Mouse (Mus musculus) embryo, embryonic 11.5 days (tissue): ENCODE data around the gene Sbno2.

ENCODE experiments used
- DNase-seq: peaks from one replicate; pipeline ENCODE4 v3.0.0-alpha.2; 2012; ENCODE audit warnings: low read depth, low spot score

Sbno2 gene

DNA sequence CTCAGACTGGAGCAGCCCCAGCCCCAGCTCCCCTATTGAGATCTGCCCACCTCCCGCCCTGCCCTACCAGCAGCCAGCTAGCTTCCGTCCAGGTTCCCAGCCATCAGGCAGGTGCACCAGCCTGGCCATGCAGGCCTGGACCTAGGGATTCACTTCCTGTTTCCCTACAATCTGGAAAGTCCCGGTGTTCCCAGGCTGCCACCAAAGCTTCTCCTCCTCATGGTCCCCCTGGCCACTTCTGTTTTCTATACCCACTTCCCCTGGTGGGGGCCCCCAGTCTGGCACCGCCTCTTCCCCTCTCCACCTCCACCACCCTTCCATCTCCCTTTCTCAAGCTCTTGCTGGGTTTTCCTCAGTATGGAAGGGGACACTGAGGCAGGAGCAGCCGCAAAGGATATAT is at the start of gene Sbno2:
Sbno2 (minus strand) TSS at position 112 of the 400 bp plus-strand sequence.
- no peak for DNase-seq

DNA sequence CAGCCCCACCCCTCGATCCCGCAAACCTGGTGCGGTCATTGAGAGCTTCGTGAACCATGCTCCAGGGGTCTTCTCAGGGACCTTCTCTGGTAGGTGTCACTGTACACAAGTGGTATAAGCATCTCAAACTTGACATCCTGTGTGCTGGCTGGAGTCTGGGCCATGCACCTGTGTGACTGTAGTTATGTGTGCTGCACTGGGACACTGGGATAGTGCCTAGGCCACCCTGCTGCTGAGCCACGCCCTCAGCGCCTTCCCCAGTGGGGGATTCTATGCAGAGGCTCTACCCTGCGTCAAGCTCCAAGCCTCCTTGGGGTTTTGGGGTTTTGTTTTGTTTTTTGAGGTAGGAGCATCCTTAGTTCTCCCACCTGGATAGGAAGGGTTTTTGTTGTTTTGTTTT is 49.0 kb upstream of the Sbno2 start:
- DNase-seq: no peak

DNA sequence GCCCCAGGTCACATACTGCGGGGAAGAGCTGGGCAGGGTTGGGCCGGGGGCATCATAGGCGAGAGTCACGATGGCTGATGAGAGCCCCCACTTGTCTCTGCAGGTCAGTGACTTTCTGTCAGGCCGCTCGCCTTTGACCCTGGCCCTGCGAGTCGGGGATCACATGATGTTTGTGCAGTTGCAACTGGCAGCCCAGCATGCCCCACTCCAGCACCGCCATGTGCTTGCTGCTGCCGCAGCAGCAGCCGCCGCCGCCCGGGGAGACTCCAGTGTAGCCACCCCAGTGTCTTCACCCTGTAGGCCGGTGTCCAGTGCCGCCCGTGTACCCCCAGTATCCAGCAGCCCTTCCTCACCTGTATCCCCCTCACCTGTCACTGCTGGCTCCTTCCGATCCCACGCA is 48.3 kb upstream of the Sbno2 start:
- no peak for DNase-seq

DNA sequence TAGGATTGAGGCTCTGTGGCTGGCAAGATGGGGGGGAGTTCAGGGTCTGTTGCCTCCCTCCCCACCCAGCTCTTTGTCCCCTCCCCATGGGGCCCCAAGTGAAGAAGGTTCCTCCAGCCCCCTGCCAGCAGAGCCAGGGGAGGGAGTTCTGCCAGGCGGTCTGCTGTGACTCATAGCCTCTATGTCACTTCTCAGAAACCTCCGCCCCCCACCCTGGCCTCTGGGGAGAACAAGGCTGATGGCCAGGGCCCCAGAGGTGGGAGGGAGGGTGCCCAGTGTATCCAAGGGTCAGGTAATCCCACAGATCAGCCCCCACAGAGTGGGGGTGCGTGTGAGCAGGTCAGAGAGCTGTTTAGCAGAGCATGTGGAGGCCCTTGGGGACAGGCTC is 47.5 kb upstream of the Sbno2 start:
- no peak for DNase-seq

- no peak for DNase-seq
These were observed 46.9 kb upstream of the Sbno2 start for GRCm38 (mm10) chr10:80152071-80152872.

DNA sequence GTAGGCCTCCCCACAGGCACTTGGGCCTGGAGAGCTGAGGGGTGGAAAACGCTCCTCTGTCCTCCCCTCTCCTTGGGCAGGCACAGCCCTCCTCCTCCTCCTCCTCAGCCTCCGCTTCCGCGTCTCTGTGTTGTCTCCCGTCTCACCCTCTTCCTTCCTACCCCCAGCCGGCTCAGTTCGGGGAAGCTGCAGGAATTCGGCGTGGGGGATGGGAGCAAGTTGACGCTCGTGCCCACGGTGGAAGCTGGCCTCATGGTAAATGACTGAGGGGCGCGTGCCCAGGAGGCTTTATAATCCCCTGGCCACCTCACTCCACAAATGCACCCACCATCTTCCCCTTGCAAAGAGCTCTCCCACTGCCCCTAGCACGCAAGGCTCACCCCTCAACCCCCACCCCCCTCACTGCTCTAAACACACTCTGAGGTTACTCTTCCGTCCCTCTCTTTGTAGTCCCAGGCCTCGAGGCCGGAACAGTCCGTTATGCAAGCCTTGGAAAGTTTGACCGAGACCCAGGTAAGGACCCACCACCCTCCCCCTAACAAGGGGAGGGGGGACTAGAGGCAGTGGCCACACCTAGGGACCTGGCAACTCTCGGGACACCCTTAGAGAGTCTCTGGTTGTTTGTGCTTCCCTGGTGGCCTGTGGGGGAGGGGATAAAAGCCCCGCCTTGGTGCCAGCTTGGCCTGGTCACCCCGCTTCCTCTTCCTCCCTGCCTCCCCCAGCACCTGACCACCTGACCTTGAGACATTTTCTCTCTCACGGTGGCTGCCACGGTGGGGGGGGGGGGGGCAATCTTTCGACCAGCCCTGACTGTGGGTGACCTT is 46.1 kb upstream of the Sbno2 start:
- no peak for DNase-seq

- DNase-seq: peak; percentile 77
These were observed 45.1 kb upstream of the Sbno2 start for GRCm38 (mm10) chr10:80150226-80151210.

DNA sequence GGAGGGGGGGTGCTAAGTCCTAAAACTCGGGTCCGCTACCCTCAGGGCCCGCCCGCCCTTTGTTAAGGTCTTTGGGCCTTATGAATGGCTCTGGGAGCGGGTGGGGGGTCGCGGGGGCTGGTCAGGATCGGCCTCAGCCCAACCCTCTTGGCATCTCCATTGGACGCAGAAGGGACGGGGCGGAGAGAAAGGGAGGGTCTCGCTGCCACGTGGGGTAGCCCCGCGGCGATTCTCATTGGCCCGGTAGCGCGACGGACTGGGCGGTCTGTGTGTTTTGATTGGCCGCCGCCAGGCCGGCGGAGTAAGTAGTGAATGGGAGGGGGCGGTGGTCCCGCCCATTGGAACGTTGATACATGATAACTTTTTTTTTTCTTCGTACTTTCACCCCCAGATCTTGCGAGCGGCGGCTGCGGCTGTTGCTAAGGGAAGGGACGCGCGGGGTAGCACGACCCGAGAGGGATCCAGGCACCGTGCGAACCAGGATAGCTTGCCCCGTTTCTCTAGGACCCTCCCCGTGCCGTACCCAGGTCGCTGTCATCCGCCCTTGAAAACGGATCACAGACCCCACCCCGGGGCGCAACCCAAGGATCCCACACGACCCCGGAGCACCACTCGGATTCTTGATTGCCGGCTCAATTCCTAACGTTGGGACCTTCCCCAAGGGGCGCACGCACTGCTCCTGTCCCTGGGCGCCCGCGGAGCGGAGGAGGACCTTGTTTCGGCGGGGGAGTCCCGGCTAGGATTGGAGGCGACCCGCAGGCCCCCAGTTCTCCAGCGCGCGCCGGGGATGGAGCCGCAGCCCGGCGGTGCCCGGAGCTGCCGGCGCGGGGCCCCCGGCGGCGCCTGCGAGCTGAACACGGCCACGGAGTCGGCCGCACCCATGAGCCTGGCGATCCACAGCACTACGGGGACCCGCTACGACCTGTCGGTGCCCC is 44.2 kb upstream of the Sbno2 start:
- DNase-seq: peak; percentile 96

DNA sequence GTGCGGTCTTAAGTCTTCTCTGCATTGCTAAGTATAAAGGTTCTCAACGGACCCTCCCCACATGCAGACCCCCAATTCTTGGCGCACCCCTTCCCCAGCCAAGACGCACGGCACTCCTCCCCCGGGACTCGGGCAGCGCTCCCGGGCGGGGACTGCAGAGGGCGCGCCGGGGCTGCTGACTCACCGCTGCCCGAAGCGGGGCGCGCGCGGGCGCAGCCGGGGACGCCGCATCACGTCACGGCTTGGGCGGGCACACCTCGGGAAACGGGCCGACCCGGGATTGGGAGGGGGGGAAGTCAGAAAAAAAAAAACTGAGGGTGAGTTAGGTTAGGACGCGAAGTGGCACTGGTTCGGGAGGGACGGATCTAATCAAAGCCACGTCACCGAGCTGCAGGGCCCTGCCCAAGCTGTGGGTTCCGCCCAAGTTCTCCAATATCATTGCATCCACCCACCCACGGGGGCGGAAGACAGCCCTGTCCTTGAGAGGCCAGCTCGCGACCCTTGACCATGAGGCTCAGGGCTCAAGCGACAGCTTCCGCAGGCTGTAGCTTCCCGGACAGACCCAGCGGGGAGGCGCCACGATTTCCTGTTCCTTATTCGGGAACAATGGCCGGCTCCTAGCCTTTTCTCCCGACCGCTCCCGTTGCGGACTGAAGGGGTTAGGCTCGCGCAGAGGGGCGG is 43.4 kb upstream of the Sbno2 start:
- peak; percentile 87 for DNase-seq

DNA sequence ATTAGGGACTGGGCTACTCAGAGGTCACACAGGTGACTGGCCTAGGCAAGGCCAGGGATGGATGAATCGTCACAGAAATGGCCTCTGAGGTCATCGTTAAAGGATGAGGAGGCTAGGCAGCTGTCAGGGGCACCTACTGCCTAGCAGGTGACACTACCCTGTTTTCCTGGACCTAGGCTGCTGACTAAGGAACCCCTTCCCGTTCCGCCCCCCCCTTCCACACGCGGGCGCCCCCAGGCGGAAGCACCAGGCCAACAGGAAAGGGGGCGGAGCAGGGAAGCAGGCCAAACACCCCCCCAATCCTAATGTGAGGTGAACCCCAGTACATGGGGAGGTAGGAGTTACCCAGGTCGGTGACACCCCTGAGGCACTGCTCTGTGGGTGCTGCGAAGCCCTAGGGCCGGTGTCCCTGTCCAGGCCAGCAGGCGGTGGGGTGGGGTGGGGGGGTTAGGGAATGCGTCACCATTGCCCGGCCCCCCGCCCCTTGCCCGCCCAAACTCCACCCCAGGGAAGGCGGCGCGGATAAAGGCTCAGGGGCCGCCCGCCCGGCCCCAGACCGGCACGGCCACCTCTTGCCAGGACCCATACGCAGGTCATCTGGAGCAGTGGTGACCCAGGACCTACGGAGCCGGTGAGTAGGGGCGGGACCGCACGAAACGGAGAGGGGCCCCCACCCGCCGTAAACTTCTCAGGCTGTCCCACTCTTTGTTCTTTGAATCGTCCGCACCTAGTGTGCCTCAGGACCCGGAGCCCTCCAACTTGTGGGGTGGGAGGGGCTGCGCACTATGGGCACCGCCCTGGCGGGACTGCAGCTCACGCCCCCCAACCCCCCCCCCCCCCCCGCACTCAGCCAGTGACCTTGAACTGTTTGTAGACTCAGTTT is 42.6 kb upstream of the Sbno2 start, which contains the start of gene Midn:
Midn (plus strand) TSS at position 554 of the 883 bp plus-strand sequence.
- no peak for DNase-seq

- DNase-seq: no peak
These were observed 41.9 kb upstream of the Sbno2 start for GRCm38 (mm10) chr10:80147146-80147718.

- DNase-seq: no peak
These were observed 41.2 kb upstream of the Sbno2 start for GRCm38 (mm10) chr10:80146568-80147011.

GRCm38 (mm10) chr10:80145896-80146295 is 40.5 kb upstream of the Sbno2 start:
- no peak for DNase-seq

GRCm38 (mm10) chr10:80144864-80145838 is 39.8 kb upstream of the Sbno2 start:
- no peak for DNase-seq

GRCm38 (mm10) chr10:80144159-80144558 is 38.8 kb upstream of the Sbno2 start:
- DNase-seq: no peak

DNA sequence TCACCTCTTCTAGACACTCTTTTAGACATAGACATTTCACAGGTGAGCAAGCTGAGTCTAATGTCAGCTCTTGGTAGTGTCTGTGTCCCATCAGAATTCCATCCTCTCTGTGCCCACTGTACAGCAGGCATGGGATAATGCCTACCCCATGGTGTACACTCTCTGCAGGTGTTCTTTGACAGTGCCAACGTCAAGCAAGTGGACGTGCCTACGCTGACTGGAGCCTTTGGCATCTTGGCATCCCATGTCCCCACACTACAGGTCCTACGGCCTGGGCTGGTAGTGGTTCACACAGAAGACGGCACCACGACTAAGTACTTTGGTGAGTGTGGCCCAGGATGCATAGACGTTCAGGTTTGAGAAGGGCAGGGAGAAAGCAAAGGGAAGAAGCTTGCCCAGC is 38.3 kb upstream of the Sbno2 start:
- DNase-seq: no peak

DNA sequence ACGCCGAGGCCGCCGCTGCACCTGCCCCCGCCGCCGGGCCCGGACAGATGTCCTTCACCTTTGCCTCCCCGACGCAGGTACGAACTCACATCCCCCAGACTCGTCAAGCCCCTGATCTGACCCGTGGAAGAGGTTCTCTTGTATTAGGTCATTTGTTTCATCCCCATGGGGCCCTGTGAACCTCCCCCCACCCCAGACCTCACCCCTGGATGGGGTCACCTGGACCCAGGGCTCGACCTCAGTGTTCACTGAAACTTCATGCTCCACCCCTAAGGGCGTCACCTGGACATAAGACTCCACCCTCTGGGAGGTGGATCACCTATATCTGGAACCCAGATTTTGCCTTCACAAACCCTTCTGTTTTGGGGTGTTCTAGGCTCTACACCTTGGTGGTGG is 37.2 kb upstream of the Sbno2 start:
- DNase-seq: no peak
